Mouse (Mus musculus) kidney, postnatal 10 days (tissue): ENCODE data around the gene Arl15.
"Not testable (repeated sequence)": the region's sequence is repeated elsewhere in the genome, so short reads cannot be mapped to it uniquely, and the experiment has no call there.

Experiments
- DNase-seq: peaks from one replicate; pipeline ENCODE4 v3.0.0; 2021; ENCODE audit warnings: mixed read lengths

Gene Arl15

DNA sequence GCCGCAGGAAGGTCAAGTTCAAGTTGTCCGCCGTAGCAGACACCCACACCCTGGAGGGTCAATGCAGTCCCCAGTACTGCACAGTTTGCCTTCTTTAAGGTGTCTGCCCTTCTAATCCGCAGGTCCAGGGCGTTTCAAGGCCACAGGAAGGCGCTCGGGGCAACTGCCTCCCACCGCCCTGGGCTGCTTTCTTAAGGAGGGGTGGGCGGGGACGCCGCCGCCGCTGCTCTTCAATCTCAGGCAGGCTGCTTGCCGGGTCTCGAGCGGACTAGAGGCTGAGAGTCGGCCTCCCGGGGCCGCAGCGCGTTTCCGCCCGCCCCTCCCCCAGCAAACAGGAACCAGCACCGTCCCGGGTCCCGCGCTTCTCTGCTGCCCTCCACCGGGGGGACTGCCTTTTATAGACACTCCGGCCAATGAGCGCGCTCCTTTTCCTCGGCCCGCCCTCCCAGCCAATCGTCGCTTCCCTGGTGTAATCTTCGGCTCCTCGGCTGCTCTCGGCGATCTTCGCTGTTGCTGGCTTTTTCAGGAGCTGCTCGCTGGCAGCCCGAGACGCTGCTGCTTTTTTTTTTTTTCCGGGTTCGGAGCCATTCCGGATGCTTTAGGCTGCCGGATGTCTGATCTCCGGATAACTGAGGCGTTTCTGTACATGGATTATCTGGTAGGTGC, at the start of gene Arl15:
Gene Arl15, plus strand, starts transcription at position 467 of the 666 bp plus-strand sequence.
- peak; percentile 99 for DNase-seq

DNA sequence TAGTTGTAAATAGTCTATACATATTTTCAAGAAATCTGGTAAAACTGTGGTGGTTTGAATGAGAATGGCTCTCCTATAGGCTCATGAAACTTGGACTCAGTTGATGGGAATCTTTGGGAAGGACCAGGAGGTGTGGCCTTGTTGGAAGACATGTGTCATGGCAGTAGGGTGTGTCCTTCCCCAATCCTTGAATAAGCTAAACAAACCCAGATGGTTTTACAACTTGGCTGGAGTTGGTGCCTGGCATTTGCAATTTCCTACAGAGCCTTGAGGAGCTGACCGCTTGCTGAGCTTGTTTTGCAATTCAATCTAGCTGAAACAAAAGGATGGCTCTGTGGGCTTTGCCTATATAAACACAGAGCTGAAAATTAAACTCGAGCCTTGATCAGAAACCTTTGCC, 49.0 kb upstream of the Arl15 start:
- no peak for DNase-seq

DNA sequence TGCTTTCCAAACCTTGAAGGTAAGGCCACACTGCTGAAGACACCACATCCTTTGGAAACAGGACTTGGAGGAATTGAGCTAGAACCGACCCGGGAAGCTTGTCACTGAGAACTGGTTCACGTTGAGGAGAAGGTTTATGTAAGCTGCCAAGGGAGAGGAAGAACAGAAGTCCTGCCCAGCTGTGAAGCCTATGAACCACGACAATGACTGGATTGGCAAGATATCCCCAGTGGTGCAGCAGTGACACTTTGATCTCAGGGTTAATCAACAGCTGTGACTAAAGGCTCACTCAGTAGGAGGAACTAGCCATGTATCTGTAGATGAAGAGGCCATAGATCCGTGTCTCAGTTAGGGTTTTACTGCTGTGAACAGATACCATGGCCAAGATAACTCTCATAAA, 43.5 kb upstream of the Arl15 start:
- DNase-seq = no peak

DNA sequence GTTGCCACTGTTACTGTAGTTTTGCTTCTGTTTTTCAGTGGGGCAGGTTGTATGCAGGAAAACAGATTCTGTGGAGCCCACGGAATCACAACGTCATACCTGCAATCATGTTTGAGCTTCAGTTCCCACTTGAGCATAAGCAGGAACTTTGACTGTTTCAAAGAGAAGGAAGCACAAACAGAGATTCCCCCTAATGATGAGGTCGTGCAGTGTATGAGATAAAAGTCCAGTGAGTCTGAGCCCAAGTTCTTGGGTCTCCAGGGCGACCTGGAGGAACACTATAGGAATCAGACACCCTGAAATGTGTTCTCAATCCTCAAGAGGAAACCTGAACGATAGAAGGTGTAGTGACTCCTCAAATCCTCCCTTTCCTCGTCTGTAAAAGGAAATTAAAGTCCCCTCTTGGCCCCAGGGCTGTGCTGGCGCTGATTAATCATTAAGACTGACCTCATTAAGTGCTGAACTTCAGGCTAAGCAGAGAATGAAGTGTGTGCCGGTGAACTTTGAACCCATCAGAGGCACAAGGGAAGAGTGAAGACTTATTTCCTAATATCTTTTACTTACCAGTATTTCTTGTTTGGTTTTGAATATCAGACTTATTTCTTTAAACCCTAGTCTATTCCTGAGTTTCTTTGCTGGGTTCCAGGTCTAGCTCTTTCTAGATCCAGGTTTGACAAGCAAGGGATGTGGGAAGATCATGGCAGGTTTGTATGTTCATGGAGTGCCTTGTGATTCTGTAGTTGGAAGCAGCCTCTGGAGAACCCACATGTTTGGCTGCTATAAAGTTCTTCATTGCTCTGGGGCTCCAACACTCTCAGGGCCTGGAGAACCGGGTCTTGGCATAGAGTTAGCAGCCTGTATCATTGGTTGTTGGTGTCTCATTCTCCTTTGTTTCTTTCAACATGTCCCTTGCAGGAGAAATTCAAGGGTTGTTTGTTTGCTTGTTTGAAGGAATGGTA, 39.3 kb upstream of the Arl15 start:
- DNase-seq = peak; percentile 49

DNA sequence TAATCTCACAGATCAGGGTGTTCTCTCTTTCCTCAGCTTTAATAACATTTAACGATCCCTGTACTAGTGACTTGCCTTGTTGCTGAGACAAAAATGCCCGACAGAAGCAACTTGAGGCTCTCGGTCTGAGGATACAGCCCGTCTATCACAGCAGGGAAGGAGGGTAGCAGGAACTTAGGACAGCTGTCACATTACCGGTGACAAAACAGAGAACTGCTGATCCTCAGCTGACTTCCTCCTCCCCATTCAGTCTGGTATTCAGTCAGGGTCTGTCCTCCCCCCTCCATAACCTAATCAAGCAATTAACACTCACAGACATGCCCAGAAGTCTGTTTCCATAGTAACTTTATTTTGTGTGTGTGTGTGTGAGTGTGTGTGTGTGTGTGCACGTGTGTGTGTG, 38.5 kb upstream of the Arl15 start:
- DNase-seq = no peak

DNA sequence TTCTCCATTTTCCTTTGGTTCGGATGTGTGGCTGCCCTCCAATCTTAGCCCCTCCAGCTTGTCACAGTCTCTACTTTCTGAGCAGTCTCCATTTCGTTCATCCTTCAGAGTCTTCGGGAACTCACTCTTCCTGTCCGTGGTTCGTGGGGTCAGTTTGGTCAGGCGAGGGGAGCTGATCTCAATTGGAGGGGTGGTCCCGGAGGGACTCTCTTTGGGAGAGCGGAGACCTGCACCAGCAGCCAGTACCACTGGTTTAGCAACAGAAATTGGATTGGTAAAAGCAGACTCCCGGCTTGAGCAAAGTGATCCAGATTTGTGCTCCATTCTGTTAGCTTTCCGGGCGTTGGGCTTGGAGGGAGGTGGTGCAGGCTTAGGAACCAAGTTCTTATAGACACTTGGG, 32.6 kb upstream of the Arl15 start:
- DNase-seq = no peak

DNA sequence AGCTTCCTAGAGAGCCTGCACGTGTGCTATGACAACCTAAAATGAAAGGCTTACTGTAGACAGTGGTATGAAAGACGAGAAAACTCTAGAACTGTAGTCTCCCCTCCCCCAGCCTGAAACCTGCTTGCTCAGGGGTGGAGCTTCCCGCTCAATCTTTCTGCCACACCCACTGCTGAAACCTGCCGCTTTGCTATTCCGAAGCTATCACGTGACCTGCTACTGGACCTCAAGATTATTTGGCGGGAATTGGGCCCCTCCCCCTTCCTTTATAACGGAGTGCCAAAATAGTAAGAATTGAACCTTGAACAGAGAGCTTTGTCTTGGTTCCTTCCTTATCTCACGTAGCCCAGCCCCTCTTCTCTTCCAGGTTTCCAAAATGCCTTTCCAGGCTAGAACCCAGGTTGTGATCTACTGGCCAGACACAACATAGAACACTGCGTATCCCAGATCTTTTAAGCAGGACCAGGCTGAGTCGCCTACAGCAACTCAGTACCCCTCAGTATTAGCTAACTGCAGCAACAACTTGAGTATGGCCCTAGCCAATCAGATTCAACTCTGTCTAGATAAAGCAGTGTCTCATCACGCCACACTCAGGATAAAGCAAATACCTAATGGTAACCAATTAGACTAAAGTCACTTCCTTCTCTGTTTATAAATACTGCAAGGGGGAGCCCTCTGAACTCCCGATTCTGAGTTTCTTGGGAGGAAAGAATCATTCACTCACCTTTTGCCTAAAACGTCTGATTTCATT, 31.4 kb upstream of the Arl15 start:
- DNase-seq = no peak

DNA sequence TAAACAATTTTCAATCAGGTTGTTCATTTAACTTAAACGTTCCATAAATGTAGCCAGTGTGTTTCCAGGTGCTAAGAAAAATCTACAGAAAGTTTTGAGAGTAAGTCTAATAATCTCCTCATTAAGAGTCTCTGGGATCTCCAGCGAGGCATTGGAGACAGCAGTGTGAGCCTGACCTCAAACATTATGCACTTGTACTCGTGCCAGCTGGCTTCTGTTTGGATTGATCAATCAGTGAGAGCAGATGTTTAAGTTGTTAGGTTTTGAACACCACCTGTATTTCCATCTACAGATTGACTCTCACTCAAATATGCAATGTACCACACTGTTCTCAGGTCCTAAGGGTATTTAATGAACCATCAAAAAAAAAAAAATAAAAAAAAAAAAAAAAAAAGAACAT, 28.9 kb upstream of the Arl15 start:
- DNase-seq = no peak

DNA sequence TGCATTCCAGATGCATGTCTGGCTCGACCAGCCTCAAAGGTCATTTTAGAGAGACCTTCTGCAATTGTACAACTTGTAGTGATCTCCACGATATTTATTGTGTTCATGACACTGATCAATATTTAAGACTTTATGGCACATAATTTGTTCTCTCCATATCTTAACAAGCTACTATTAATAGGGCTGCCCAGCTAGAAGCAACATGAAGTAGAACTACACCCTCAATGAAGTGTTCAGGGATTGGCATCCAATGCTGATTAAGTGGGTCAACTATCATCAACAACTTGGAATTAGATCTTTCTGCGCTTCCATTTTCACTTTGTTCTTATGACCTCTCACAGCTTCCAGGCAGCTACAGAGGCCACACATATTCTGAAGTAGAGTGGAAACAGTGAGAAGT, 24.5 kb upstream of the Arl15 start:
- DNase-seq = no peak

DNA sequence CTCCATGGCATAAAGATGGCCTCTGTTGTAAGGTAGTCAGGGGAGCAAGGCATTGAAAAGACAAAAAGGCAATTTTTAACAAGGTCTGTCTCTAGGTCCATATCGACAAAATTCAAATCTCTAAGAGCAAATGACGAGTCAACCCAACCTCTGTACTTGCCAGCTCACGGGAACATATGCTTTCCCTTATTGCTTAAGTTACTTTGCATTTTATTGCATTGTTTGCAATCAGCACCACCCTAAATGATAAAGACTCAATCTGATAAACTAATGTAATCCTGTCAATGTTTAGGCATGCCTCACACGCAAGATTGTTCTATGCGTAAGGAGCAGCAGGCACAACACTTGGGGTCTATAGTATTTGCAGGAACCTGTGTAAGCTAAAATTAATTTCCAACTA, 24.0 kb upstream of the Arl15 start:
- no peak for DNase-seq

DNA sequence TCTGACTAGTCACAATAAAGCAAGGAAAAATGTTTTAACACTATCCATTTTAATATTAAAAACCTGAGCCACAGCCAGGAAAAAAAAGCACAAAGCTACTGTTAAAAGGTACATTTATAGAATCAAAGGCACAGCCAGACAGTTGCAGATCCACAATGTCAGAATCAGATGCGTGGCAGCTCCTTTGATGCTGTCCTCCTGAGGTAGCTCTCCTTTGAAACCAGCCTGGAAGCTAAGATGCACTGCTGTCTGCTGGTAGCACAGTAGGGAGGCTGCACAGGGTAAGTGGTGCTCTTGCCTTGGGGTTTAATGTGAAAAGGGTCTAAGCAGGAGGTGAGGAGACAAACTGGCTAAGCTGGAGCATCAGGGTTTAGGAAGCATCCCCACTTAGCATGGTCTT, 23.0 kb upstream of the Arl15 start:
- DNase-seq = no peak

DNA sequence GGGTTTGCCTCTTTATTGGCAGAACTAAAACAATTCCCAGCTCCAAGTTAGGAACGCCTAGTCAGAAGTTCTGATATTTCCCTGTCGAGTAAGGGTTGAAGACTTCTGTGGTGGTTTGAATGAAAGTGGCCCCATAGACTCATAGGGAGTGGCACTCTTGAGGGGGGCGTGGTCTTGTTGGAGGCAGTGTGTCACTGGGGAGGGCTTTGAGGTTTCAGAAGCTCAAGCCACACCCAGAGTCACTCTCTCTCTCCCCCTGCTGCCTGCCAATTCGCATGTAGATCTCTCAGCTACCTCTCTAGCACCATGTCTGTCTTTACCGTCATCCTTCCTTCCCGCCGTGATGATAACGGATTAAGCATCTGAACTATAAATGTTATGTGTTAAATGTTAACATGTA, 19.5 kb upstream of the Arl15 start:
- DNase-seq = no peak

DNA sequence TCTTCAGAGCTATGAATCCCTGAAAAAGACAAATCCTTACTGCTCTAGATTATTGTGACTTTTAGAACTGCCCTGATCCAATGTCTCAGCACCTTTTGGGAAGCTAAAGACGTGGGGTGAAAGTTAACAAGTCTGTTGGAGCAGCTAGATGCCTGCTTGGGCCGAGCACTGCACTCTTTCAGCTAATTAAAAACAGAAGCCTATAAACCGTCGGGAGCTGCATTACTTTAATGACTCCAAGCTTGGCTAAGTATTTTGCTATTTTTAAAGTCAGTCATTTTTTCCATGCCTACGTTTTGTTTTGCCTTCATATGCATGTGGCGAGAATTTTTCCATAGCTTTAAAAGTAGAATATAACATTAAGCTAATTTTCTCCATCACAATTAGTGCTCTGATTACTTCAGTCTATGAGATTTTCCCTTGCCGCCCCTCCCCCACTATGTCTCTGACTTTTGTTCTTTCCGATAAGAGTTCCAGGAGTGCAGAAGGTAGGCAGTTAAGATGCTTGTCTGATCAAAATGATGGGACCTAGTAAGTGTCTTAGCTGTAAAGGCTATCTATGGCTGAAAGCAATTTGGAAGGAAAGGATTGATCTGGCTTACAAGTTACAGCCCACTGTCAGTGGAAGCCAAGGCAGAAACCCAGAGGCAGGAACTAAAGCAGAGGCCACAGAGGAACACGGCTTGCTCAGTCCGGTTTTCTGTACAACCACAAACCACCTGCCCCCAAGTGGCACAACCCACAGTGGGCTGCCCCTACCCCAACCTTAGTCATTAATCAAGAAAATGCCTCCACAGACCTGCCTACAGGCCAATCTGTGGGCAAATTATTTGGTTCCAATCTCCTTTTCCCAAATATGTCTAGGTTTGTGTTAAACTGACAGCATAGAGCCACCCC, 18.8 kb upstream of the Arl15 start:
- DNase-seq = no peak

DNA sequence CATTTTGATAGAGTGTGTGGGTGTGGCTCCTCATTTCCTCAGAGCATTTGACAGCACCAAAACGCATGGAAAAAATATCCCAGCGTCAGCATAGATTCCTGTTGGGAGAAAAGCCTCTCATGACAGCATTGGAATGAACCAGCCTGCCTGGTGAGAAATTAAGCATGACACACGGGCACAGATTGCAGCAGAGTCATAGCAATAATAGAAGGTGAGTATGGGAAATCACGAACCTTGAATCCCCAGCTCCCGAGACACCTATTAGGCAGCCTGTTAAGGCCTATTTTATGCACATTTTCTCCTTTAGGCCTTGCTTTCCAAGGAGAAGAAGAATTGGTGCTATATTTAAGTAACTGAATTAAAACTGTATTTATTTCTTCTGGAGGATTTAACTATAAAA, 8.5 kb upstream of the Arl15 start:
- DNase-seq = no peak

DNA sequence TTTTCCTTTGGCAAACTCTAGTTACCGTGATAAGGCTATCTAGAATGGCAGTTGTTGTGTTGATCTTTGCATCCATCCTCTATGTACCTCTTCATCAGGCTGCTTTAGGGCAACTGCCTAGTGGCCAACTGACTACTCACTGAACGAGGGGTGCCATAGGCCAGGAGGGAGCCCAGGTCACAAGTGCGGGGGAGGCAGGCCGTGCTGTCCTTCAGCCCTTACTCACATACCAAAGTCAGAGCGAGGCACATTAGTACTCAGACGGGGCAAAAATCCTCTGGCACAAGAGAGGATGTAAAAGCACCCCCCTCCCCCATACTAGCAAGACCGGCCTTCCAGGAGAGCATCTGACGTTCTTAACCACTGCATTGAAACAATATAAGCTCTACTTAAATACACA, 7.2 kb upstream of the Arl15 start:
- DNase-seq = no peak

DNA sequence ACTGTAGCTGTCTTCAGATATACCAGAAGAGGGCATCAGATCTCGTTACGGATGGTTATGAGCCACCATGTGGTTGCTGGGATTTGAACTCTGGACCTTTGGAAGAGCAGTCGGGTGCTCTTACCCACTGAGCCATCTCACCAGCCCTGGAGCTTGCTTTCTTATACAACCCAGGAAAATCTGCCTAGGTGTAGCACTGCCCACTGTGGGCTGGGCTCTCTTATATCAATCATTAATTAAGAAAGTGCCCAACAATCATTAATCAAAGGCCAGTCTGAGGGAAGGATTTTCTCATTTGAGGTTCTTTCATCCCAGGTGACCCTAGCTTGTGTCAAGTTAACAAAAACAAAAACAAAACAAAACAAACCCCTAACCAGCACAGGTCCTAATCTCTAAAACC, 4.3 kb upstream of the Arl15 start:
- not testable (repeated sequence) for DNase-seq

DNA sequence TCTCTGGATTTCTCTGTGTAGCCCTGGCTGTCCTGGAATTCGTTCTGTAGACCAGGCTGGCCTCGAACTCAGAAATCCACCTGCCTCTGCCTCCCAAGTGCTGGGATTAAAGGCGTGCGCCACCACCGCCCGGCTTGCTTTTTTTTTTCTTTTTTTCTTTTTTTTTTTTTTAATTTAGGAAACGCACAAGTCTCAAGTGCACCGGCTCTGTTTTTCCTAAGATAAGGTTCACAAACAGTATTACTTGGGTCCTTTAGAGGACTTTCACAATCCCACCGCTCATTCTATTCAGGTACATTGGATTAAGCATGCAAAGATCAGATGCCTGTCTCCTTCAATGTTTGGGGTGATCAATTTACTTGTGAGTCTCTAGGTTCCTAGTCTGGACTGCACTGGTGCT, 668 bp upstream of the Arl15 start:
- no peak for DNase-seq

DNA sequence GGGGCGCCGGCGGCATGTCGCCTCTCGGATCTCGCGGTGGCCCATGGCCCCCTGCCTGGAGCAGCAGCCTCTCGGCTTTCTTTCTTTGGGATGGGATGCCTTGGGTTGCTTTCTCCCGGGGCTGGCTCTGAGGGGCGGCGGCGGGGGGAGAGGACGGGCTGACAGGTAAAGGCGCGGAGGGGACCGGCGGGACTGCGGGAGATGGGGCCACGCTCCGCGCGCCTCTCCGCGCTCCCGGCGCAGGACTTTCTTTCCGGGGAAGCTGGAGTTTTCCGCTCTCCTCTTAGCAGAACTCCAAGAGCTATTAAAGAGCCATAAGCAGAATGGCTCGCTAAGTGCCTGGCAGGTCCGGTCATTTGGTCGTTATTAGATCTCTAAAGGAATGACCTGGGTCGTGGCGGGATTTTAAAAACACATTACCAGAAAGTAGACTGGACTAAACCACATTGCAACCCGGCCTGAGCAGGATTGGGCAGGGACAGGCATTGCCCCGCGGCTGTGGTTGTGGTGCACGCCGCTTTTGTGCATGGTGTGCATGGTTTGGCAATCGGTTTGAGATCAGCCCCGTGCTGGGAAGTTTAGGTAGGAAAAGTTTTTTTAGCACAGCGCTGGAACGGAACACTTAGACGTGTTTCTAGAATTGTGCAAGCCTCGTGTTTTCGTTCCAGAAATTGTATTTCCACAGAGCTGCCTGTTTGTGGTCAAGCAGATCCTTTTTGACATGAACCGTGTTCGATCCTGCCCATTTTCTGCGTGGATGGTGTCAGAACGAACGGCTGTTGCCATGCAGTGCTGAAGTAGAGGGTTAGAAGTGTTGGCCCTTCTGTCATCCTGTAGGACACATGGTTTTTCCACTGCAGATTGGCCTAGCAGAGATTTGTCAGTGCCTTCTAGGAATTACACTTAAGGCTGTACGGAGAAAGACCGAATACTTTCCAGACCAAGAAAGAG, 675 bp downstream of the Arl15 start:
- peak; percentile 76 for DNase-seq

DNA sequence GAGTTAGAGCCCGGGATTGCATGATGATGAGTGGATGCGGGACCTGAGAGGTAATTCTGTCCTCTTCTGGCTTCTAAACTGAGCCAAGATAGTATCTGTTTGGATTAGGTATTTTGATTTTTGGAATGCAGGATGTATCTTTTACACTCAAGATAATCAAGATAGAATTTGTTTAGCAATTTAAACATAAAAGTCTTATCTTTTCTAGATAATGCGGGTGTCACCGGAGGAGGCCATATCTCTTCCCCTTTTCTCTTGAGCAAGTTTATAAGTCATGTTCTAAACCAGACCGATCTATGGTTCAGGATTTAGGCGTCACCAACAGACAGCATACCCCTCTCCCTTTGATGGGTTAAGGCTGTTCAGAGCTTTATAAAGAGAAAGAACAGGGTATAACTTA, 3.1 kb downstream of the Arl15 start:
- no peak for DNase-seq

DNA sequence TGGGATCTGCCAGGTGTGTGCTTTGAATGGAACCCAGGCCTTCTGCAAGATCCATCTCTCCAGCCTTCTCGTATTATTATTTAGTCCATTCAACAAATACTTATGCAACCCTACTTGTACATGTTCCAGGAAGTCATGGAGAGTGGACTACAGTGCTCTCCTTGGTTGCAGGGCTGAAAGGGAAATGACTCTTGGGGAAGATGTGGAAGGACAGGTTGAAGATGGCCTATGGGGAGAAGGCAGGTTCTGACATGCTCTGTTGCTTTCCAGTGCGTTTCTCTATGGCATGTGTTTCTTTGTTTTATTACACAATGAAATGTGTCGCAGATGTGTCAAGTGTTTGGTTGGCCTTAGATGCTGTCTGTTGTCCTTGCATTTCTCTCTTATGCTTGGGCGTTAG, 5.1 kb downstream of the Arl15 start:
- no peak for DNase-seq

DNA sequence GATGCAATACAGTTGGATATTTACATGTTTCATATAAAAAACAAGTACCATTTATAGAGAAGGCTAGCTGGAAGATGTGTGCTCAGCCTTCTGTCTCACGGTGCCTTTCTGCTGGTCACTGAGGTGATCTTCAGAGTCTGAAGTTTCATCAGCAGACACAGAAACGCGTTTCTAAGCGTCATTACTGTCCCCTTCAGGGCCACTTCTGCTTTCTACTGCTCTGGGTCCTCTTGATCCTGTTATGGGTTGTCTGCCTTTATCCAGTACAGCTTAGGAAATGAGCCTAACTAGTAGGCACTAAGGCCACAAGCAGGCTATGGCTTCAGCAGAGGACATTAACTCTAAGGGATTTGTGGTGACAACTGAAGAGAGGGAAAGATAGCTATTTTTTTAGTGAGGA, 5.9 kb downstream of the Arl15 start:
- no peak for DNase-seq
